Mouse (Mus musculus): ENCODE results near the gene Crebrf. TPM values are rescaled to one million over a fixed set of nuclear protein-coding genes. Genes with fewer than 3 reads are reported as not detected.

Crebrf gene
- total and polyA plus RNA-seq, 3 experiments, result 1.3 to 3.8 TPM; not detected in 1

DNA sequence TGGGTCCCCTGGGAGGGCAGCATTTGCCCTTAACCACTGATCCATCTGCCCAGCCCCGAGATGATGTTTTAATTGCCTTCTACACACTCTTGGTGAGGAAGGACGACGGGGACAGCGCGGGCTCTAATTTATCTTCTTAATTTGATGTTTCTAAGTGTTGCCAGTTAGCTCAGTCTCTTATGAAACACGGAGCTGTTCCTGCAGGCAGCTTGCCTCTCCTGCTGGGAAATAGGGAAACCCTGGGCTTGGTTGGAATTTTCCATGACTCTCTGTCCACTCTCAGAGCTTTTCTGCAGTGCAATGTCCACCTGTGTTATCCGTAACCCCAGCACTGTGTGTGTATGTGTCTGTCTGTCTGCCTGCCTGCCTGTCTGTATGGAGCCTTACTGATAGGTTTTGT lies 22.0 kb upstream of the Crebrf start:
- Histone ChIP-seq H3K4me3 (ENCODE audit: control insufficient read depth in 1 of 2, insufficient read depth in 1 of 2, low read depth in 2 of 2, low read length in 2 of 2) (no peak overlapping the region), H3K9me3 (replicated peaks; ENCODE audit: insufficient read depth, low read length) (no peaks in the 10 kb centered on the region), H3K27ac (ENCODE audit: control insufficient read depth, low read depth, low read length) (no peak overlapping the region), H3K9ac (ENCODE audit: control insufficient read depth, low read depth, low read length, poor library complexity, severe bottlenecking) (no peak overlapping the region), H3K36me3 (ENCODE audit: control insufficient read depth in 1 of 2, insufficient read depth in 2 of 2, low read length in 2 of 2) (peaks cover 8 to 19% of the 10 kb centered on the region in 2 experiments), H3K79me2 (ENCODE audit: control insufficient read depth, insufficient read depth, low read length, poor library complexity) (no peaks in the 10 kb centered on the region; the same call in 1 of the 2 replicates), H3K27me3 (ENCODE audit: control insufficient read depth in 1 of 2, insufficient read depth in 2 of 2, low read length in 2 of 2) (no peaks in the 10 kb centered on the region), H3K4me1 (ENCODE audit: control insufficient read depth in 1 of 2, insufficient read depth in 2 of 2, low read length in 2 of 2) (peaks cover 6 to 19% of the 10 kb centered on the region in 2 experiments)
- no peak for TF ChIP-seq ZNF384 (IDR thresholded peaks at IDR 0.05; ENCODE audit: low read depth, low read length)
- no peak for TF ChIP-seq MAX (IDR thresholded peaks at IDR 0.05; ENCODE audit: low read length)
- TF ChIP-seq USF2 (IDR thresholded peaks at IDR 0.05; ENCODE audit: borderline replicate concordance in 1 of 2, insufficient read depth in 1 of 2, low read depth in 1 of 2, low read length in 2 of 2), result no peak
- no peak for TF ChIP-seq TCF12 (IDR thresholded peaks at IDR 0.05; ENCODE audit: low read depth, low read length)
- no peak for TF ChIP-seq TAL1 (IDR thresholded peaks at IDR 0.05; ENCODE audit: low read length)
- TF ChIP-seq MYB (IDR thresholded peaks at IDR 0.05; ENCODE audit: low read depth, low read length), result no peak
- no peak for TF ChIP-seq RAD21 (IDR thresholded peaks at IDR 0.05; ENCODE audit: low read depth, low read length)
- TF ChIP-seq ZMIZ1 (IDR thresholded peaks at IDR 0.05; ENCODE audit: low read depth, low read length), result no peak
- no peak for TF ChIP-seq UBTF (IDR thresholded peaks at IDR 0.05; ENCODE audit: borderline replicate concordance, insufficient read depth, low read depth, low read length)
- no peak for DNase-seq (ENCODE audit: low read depth, low spot score)

DNA sequence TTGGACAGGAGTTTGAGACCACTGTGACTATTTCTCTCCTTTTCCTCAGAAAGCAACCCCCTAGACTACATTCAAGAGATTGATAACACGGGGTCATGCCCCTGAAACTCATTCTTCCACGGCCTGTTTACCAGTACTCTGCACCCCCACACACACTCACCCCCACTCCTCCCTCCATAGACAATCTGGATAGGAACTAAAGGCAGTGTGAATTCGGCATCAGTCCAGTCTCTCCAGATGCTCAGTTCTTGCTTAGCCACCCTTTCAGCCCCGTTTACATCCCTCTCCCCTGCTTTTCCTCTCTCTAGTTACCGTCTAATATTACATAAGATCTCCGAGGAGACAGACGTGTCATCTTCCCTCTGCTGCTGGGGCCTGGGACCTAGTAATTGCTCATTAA lies 21.3 kb upstream of the Crebrf start:
- Histone ChIP-seq H3K36me3 (ENCODE audit: control insufficient read depth in 1 of 2, insufficient read depth in 2 of 2, low read length in 2 of 2) (peaks cover 11 to 14% of the 10 kb centered on the region in 2 experiments), H3K4me3 (ENCODE audit: control insufficient read depth in 1 of 2, insufficient read depth in 1 of 2, low read depth in 2 of 2, low read length in 2 of 2) (no peak overlapping the region), H3K27me3 (ENCODE audit: control insufficient read depth in 1 of 2, insufficient read depth in 2 of 2, low read length in 2 of 2) (no peaks in the 10 kb centered on the region), H3K79me2 (ENCODE audit: control insufficient read depth, insufficient read depth, low read length, poor library complexity) (no peaks in the 10 kb centered on the region; the same call in 1 of the 2 replicates), H3K27ac (ENCODE audit: control insufficient read depth, low read depth, low read length) (no peak overlapping the region), H3K9ac (ENCODE audit: control insufficient read depth, low read depth, low read length, poor library complexity, severe bottlenecking) (no peak overlapping the region), H3K4me1 (ENCODE audit: control insufficient read depth in 1 of 2, insufficient read depth in 2 of 2, low read length in 2 of 2) (peaks cover 5 to 16% of the 10 kb centered on the region in 2 experiments), H3K9me3 (replicated peaks; ENCODE audit: insufficient read depth, low read length) (no peaks in the 10 kb centered on the region)
- DNase-seq (ENCODE audit: low read depth, low spot score), result no peak
- TF ChIP-seq POLR2AphosphoS5 (IDR thresholded peaks at IDR 0.05; ENCODE audit: borderline replicate concordance, low read depth, low read length) (no peak), ELF1 (IDR thresholded peaks at IDR 0.05; ENCODE audit: low read depth, low read length) (no peak), HCFC1 (IDR thresholded peaks at IDR 0.05; ENCODE audit: low read depth, low read length) (no peak), MYB (IDR thresholded peaks at IDR 0.05; ENCODE audit: low read depth, low read length) (no peak), POLR2A (IDR thresholded peaks at IDR 0.05; ENCODE audit: control insufficient read depth in 1 of 2, insufficient read depth in 1 of 2, low read depth in 1 of 2, low read length in 2 of 2, poor library complexity in 1 of 2) (no peak), ETS1 (IDR thresholded peaks at IDR 0.05; ENCODE audit: low read depth, low read length) (no peak), ZKSCAN1 (IDR thresholded peaks at IDR 0.05; ENCODE audit: low read depth, low read length) (no peak), GABPA (IDR thresholded peaks at IDR 0.05; ENCODE audit: low read depth, low read length) (no peak), MAZ (IDR thresholded peaks at IDR 0.05; ENCODE audit: low read depth, low read length) (no peak), TAL1 (IDR thresholded peaks at IDR 0.05; ENCODE audit: low read length) (no peak), JUND (IDR thresholded peaks at IDR 0.05; ENCODE audit: low read depth, low read length) (no peak), TBP (IDR thresholded peaks at IDR 0.05; ENCODE audit: low read depth, low read length) (no peak), RCOR1 (IDR thresholded peaks at IDR 0.05; ENCODE audit: low read depth, low read length) (no peak)

Measured in MEL (cell line).